Mouse (Mus musculus) liver, embryonic 14.5 days (tissue): ENCODE measurements at regions not wholly inside any gene's neighbourhood (a gene's known extent, or its start where the extent isn't known, plus 50 kb on each side); places are given as distances from the start of the nearest gene placed in this dataset.

Experiments used
- CTCF ChIP-seq: IDR thresholded peaks from 2 replicates; pipeline ENCODE4 v1.5.1; 2016; ENCODE audit warnings: antibody characterized with exemption, low read depth, control low read depth
- EP300 ChIP-seq: IDR thresholded peaks from 2 replicates; pipeline ENCODE4 v1.6.1; 2016; ENCODE audit warnings: antibody characterized with exemption, low read depth

DNA sequence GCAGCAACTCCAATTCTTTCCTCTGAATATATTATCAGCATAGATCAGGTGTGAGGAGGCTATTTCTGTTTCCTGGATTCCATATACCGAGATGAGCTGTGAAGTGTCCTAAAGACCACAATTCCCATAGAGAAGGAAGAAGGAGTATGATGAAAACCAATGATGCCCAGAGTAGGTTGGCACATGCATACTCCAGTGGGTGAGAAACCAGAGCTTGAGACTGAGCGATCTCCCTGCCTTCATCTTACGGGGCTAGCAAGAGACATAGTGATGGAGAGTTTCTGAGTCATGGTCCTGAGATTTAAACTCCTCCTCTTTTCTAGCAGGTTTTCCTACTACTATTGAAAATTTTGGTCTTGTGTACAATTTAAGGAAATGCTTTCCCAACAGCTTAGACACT, 103.1 kb upstream of the Atp5g3 start:
- TF ChIP-seq CTCF (no peak), EP300 (no peak)
